Mouse (Mus musculus) brain, embryonic 14.5 days (tissue): Measurements from ENCODE around the gene Cnp.

Experiments
- CTCF ChIP-seq: fragments of 200-500 bp; IDR thresholded peaks from 2 replicates; pipeline ENCODE4 v1.5.1; 2012; ENCODE audit warnings: inconsistent platforms, mild to moderate bottlenecking, moderate library complexity, borderline replicate concordance; ENCODE audit not compliant: insufficient read depth, insufficient read length; ENCODE audit errors: extremely low read depth
- POLR2A ChIP-seq: fragments of 200-500 bp; IDR thresholded peaks from 2 replicates; pipeline ENCODE4 v1.6.1; 2012; ENCODE audit warnings: mild to moderate bottlenecking, inconsistent platforms, borderline replicate concordance; ENCODE audit not compliant: poor library complexity, insufficient read depth, insufficient read length, severe bottlenecking; ENCODE audit errors: extremely low read depth

DNA sequence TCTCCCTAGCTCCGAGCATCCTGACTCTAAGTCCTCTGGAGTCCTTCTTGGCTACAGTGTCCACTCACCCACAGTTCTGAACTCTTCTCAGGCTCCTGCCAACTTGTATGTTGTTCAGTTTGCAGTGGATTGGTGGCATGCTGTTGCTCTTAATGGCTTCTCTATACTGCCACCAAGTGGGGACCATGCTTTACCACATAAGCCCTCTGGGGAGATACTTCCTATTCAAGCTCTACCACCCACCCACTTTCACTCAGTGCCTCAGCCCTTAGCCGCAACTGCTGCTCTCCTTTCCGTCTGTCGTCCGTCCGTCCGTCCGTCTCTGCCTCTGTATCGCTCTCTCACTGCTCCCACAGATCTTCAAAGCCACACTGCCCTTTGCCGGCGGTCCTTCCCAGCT lies 19.1 kb upstream of the Cnp start:
- TF ChIP-seq POLR2A (no peak), CTCF (peak; percentile 65; the same call in 1 of the 2 replicates)
